Mouse (Mus musculus): ENCODE results near the gene Dgat2. TPM values are rescaled to one million over a fixed set of nuclear protein-coding genes. Genes with fewer than 3 reads are reported as not detected.
A peak's percentile ranks its signal among the peaks of the same experiment; 100 is the strongest.

Gene Dgat2
- 100 to 1,000 TPM; 341 to 454 (median 381) TPM for total RNA-seq (2022)

GRCm38 (mm10) chr7:99182432-99183172 is at the start of gene Dgat2:
Dgat2 (minus strand) TSS chr7:99182719.
- DNase-seq (ENCODE audit: low spot score) = peak; percentile 90

DNA sequence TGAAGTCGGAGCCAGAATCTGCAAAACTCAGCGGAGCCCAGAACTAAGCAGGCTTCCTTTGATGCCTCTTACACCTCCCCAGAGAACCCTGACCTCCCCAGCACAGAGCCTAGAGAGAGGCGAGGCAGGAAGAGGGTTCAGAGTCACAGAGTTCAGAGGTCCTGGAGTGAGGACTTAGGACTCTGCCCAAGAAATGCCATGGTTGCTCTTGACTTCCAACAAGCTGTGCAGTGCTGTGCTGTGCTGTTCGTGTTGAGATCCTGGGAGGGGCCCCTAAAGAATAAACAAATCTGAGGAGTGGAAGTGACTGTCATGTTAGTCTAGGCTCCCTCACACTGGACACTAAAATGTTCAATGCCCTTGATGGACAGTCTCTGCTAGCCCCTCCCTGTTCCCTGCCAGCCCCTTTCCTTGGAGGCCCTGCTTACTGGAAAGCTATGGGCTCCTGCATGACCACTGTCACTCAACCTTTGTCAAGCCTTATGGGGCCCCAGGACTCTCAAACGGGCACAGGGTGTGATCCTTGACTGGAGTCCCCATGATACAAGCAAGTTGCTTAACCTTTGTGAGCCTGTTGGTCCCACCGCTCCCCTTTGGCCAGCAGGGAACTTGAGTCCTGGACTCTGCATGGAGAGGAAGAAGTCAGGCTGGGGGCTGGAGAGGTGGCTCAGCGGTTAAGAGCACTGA is 47.7 kb upstream of the Dgat2 start:
- DNase-seq (ENCODE audit: low spot score) = no peak

DNA sequence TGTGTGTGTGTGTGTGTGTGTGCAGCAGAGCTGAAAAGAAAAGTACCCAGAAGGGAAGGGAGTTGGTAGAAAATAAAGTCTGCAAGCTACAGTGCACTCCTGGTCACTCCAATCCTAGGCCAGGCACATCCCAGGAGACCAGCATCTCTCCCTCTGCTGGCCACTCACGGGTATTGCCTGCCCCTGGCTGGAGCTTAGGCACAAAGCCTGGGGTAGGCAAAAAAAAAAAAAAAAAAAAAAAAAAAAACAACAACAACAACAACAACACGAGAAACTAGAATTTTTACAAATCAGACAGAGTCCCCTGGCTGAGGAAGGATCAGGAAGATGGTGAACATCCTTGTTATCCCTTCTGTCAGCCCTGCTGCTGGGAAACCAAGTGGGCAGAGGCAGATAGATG is 46.9 kb upstream of the Dgat2 start:
- no peak for DNase-seq (ENCODE audit: low spot score)

- no peak for DNase-seq (ENCODE audit: low spot score)
Measured at GRCm38 (mm10) chr7:99228825-99229224, 46.3 kb upstream of the Dgat2 start.

- DNase-seq (ENCODE audit: low spot score) = no peak
Measured at GRCm38 (mm10) chr7:99227267-99227666, 44.7 kb upstream of the Dgat2 start.

DNA sequence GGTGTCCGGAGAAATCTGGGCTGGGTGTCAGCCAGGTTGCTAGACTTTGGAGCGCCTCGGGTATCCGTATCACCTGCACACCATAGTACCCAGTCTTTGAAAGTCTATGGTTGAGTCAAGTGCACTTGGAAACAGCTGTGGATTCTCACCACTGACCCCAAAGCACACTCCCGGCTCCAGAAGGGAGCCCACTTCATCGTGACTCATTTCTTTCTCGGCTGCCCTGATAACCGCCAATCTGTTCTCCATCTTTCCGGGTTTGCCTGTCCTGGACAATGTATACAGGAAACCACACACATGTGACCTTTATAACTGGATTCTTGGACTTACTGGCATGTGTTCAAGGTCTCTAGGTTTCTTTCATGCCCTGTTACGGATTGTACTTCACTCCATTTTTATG is 44.1 kb upstream of the Dgat2 start:
- no peak for DNase-seq (ENCODE audit: low spot score)

DNA sequence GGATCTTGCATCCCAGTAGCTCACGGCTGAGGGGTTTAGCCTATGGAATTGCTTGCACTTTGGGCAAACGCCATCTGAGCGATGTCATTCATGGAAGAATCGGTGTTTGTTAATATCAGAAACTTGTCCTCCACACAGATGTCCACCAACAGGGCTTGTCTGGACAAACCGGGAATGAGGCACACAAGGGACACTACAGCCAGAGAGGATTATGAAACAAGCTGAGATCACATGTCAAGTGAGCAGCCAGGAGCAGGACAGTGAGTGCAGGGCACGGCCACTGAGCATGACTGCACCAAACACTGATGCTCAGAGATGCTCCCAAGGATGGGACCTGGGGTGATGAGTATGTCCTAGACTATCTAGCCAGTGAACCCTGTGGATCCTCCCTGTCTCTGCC is 42.9 kb upstream of the Dgat2 start:
- peak; percentile 60 for DNase-seq (ENCODE audit: low spot score)

- no peak for DNase-seq (ENCODE audit: low spot score)
Measured at GRCm38 (mm10) chr7:99224648-99225190, 42.2 kb upstream of the Dgat2 start.

DNA sequence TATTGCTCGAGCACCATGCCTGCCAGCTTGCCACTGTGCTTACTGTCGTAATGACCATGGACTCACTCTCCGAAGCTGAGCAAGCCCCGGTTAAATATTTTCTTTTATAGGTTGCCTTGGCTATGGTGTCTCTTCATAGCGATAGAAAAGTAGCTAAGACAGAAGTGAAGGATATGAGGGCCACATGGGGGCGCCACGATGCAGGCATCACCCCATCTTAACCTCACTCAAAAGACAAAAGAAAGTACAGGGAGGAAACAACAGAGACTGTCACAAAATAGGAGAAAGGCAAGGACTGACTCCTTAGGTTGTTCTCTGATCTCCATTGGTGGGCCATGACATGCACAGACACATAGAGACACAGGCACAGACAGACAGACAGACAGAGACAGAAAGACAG is 41.7 kb upstream of the Dgat2 start:
- no peak for DNase-seq (ENCODE audit: low spot score)

GRCm38 (mm10) chr7:99217338-99218074 is 35.0 kb upstream of the Dgat2 start:
- peak; percentile 65 for DNase-seq (ENCODE audit: low spot score)

DNA sequence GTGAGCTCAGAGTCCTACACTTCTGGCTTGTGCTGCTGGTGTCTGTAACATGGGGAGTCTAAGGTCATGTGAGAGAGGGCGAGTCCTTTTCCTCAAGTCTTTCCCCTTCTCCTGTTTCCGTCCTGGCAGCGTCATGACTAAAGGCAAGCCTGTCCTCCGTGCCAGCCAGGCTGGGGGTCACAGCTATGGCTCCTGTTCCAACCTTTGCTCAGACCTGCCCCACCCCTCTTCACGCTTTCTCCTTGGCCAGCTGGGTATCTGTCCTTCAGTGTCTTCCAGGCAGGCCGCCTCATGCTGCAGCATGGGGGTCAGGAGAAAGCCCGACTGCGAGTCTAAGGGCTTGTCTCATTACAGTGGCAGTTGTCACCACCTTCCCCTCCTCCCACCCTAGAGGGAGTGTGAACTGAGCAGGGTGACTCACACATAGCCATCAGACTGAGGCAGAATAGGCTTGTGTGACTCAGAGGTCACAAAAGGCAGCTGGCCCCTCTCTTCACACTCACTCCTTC is 32.9 kb upstream of the Dgat2 start:
- peak; percentile 18 for DNase-seq (ENCODE audit: low spot score)

DNA sequence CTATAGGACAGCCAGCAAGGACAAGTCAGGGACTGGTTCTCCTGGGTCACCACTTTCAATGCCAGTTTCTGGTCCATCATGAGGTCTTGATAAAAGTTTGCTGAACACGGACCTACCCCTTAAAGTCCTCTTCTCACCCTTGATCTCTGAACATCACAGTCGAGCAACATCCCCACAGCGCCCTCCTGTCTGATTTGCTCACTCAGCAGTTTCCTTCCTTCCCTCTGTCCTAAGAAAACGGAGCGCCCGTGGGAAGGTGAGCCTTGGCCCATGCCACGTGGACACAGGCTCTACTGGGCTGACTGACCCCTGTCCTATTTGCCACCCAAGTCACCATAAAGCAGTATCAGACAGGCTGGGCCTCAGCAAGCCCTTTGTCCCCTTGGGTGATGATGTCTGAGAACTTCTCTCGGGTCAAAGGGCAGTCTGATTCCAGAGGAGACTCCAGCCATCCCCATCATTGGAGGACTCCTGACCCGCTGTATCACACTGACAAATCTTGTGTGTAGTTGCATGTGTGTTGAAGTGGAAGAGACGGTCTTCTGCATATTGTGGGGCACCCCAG is 32.2 kb upstream of the Dgat2 start:
- DNase-seq (ENCODE audit: low spot score) = no peak

DNA sequence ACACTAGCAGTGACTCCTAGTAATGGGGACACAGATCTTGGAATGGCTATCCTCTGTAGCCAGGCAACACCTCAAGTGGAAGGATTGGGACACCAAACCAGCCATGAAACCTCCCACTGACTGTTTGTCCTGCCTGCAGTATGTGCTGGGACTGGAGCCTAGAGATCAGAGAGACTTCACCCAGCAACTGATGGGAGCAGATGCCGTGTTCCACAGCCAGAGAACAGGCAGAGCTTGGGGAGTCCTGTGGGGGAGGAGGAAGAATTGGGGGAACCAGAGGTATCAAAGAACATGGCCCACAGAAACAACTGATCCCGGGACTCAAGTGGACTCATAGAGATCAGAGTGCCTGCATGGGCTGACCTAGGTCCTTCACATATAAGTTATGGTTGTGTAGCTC is 31.2 kb upstream of the Dgat2 start:
- DNase-seq (ENCODE audit: low spot score) = no peak

DNA sequence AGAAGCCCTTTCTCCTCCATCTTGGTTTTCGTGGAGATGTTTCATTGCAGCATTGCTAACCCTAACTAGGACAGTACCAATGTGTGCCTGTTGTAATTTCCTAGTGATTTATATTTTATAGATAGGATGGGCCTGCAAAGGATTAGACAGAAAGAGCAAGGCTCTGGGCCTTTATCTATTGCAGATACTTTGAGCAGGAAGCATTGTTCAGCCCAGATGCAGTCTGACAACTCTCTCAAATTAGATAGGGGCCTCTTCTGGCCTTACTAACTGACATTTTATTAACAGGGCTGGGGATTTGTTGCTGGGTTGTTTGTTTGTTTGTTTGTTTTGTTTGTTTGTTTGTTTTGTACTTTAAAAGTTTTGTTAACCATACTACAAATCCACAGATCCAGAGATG is 30.5 kb upstream of the Dgat2 start:
- no peak for DNase-seq (ENCODE audit: low spot score)

GRCm38 (mm10) chr7:99208704-99209103 is 26.2 kb upstream of the Dgat2 start:
- DNase-seq (ENCODE audit: low spot score) = no peak

DNA sequence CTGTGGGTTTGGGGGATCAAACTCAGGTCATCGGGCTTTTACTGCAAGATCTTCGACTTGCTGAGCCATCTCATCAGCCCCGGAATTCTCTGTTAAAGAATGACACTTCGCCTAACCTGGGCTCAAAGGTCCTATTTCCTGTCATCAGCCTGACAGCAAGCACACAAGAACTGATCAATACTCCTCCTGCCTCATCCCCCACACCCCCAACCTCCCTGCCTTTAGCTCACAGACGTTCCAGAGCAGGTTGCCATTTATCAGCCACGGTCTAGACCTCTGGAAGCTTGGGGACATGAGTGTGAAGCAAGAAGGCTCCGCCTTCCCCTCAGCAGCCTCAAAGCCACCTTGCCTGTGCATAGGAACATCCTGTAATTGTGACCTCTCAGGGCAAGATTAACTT is 23.8 kb upstream of the Dgat2 start:
- no peak for DNase-seq (ENCODE audit: low spot score)

DNA sequence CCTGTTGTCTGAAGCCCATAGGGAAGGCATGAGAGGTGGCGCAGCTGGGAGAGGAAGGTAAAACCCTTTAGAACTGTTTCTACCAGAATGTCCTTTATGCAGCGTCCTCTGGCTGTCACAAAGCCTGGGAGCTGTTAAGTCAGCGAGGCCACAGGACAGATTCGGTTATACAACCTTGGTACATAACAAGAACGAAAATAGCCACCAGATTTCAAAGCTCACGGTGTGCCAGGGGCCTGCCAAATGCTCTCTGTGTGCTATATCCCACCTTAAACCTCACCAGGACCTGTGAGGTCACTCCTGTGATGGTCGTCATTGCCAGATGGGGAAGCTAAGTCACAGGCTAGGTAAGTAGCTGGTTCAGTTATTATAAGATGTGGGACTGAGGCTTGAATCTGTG is 19.6 kb upstream of the Dgat2 start:
- peak; percentile 49 for DNase-seq (ENCODE audit: low spot score)

DNA sequence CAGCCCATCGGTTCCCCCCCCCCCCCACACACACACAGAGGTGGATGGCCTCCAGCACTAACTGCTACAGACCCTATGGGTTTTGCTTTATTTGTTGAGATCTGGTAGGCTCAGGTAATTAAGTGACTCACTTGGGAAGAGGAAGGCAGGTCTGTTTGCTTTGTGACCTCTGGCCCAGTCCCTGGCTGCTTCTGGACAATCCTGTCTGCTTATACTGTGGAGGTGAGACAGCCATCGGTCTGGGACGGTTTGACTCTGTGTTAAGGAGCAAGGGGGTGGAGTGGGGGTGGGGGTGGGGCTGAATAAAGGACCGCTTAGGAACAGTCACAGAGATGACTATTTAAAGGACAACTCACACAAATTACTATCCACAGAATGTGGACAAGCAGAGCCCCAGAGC is 17.8 kb upstream of the Dgat2 start:
- no peak for DNase-seq (ENCODE audit: low spot score)

GRCm38 (mm10) chr7:99199451-99200175 is 17.1 kb upstream of the Dgat2 start:
- DNase-seq (ENCODE audit: low spot score) = no peak

DNA sequence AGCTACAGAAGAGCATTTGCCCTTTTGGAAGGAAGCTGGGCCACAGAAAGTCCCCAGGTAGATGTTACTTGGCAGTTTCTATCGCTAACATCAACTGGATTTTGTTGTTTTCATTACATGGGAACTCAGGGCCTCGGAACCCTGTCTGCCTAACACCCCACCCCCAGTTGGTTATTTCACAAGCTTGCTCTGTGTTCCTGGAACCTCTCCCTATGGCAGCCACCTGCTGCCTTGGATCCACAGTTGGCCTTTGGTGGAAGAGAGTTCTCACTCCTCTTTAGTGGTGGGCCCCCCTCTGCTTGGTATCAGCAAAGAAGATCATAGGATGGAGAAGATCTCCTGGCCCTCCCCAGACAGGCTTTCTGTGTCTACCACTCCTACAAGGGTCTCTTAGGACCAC is 16.3 kb upstream of the Dgat2 start:
- DNase-seq (ENCODE audit: low spot score) = no peak

DNA sequence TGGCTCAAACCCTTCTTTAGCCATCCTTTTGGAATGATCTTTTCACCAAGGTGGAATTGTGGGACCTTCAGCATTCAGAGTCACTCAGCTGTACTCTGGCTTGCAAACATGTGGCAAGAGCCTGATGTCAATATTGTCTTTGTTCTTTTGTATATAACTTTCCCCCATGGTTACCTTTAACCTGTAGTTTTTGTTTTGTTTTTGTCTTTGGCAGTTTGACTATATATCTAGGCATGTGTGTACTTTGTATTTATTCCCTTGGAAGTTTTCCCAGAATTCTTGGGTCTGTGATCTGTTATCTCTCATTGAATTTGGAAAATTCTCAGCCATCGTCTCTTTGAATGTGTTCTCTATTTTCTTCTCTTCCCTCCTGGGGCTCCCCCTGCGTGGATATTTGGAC is 12.0 kb upstream of the Dgat2 start:
- no peak for DNase-seq (ENCODE audit: low spot score)

All from heart, adult 8-10 months (tissue).